Mouse (Mus musculus) lung, adult 2 months (tissue): Measurements from ENCODE around the gene Traip.
A peak's percentile ranks its signal among the peaks of the same experiment; 100 is the strongest.

Experiments
- CTCF ChIP-seq: fragments of 200-500 bp; IDR thresholded peaks from 2 replicates; pipeline ENCODE4 v1.5.1; 2011; ENCODE audit warnings: mild to moderate bottlenecking, low read length, control low read depth; ENCODE audit not compliant: insufficient read depth
- POLR2A ChIP-seq: fragments of 200-500 bp; IDR thresholded peaks from 2 replicates; pipeline ENCODE4 v1.6.1; 2011; ENCODE audit warnings: low read depth, mild to moderate bottlenecking, control low read depth, low read length, borderline replicate concordance; ENCODE audit errors: extremely low read depth

GRCm38 (mm10) chr9:108001922-108002770 lies 52.2 kb downstream of the Traip start, which contains the start of gene Ip6k1:
- no peak for TF ChIP-seq CTCF
- TF ChIP-seq POLR2A: peak; percentile 94; the same call in 1 of the 2 replicates
